Mouse (Mus musculus): ENCODE measurements at regions not wholly inside any gene's neighbourhood (a gene's known extent, or its start where the extent isn't known, plus 50 kb on each side); places are given as distances from the start of the nearest gene placed in this dataset.

GRCm38 (mm10) chr5:126019781-126020180 lies 488.2 kb downstream of the Tmem132b start:
- DNase-seq (ENCODE audit: low spot score): no peak

- no peak for DNase-seq (ENCODE audit: low spot score)
Measured at GRCm38 (mm10) chr5:126023906-126024305, 492.3 kb downstream of the Tmem132b start.

- DNase-seq (ENCODE audit: low spot score): no peak
Measured at GRCm38 (mm10) chr5:126034846-126035245, 503.3 kb downstream of the Tmem132b start.

GRCm38 (mm10) chr5:126036686-126037085 lies 505.1 kb downstream of the Tmem132b start:
- DNase-seq (ENCODE audit: low spot score): no peak

- no peak for DNase-seq (ENCODE audit: low spot score)
Measured at GRCm38 (mm10) chr5:126045761-126046160, 514.2 kb downstream of the Tmem132b start.

GRCm38 (mm10) chr5:126063644-126064043 lies 532.1 kb downstream of the Tmem132b start:
- DNase-seq (ENCODE audit: low spot score): no peak

GRCm38 (mm10) chr5:126079281-126079838 lies 547.8 kb downstream of the Tmem132b start:
- no peak for DNase-seq (ENCODE audit: low spot score)

GRCm38 (mm10) chr5:126088251-126088914 lies 556.8 kb downstream of the Tmem132b start:
- DNase-seq (ENCODE audit: low spot score): no peak

GRCm38 (mm10) chr5:126093196-126093595 lies 561.6 kb downstream of the Tmem132b start:
- no peak for DNase-seq (ENCODE audit: low spot score)

- no peak for DNase-seq (ENCODE audit: low spot score)
Measured at GRCm38 (mm10) chr5:126096616-126097261, 565.2 kb downstream of the Tmem132b start.

- no peak for DNase-seq (ENCODE audit: low spot score)
Measured at GRCm38 (mm10) chr5:126097262-126097628, 565.7 kb downstream of the Tmem132b start.

GRCm38 (mm10) chr5:126098433-126098832 lies 566.9 kb downstream of the Tmem132b start:
- no peak for DNase-seq (ENCODE audit: low spot score)

GRCm38 (mm10) chr5:126099931-126100330 lies 568.4 kb downstream of the Tmem132b start:
- no peak for DNase-seq (ENCODE audit: low spot score)

- no peak for DNase-seq (ENCODE audit: low spot score)
Measured at GRCm38 (mm10) chr5:126104464-126104863, 572.9 kb downstream of the Tmem132b start.

GRCm38 (mm10) chr5:126104883-126105282 lies 573.3 kb downstream of the Tmem132b start:
- no peak for DNase-seq (ENCODE audit: low spot score)

- DNase-seq (ENCODE audit: low spot score): no peak
Measured at GRCm38 (mm10) chr5:126105446-126105845, 573.9 kb downstream of the Tmem132b start.

- DNase-seq (ENCODE audit: low spot score): no peak
Measured at GRCm38 (mm10) chr5:126107020-126107419, 575.4 kb downstream of the Tmem132b start.

GRCm38 (mm10) chr5:126108837-126109236 lies 577.3 kb downstream of the Tmem132b start:
- DNase-seq (ENCODE audit: low spot score): no peak

GRCm38 (mm10) chr5:126117291-126117690 lies 585.7 kb downstream of the Tmem132b start:
- no peak for DNase-seq (ENCODE audit: low spot score)

- no peak for DNase-seq (ENCODE audit: low spot score)
Measured at GRCm38 (mm10) chr5:126117906-126118521, 586.4 kb downstream of the Tmem132b start.

- DNase-seq (ENCODE audit: low spot score): no peak
Measured at GRCm38 (mm10) chr5:126118731-126119130, 587.2 kb downstream of the Tmem132b start.

- DNase-seq (ENCODE audit: low spot score): no peak
Measured at GRCm38 (mm10) chr5:126123216-126123615, 591.6 kb downstream of the Tmem132b start.

- DNase-seq (ENCODE audit: low spot score): no peak
Measured at GRCm38 (mm10) chr5:126127486-126127885, 595.9 kb downstream of the Tmem132b start.
